In the genomic region with DNA sequence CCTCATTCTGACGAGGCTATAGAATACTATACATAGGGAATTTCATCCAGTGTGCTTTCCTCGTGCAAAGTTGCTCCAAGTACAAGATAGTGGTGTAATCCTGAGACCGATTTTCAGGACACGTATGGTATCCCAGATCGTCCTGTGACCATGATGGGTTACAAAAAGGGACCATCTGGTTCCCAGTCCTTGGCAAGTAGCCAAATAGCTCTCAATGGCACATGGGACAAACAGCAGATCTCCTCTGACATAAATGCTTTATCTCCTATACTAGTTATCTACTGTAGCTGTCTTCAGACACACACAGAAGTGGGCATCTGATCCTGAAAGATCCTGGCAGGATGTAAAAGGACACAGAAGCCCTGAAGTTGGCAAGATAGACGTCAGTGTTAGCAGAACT, we compare ENCODE assay signal across 16 mouse cellular contexts.
"Had no signal": no experiment of that assay in that cellular context is flagged by ENCODE, and none has a peak within 500 bp of the region (broad histone marks: within the 10 kb centered on the region; RNA-seq: fewer than 3 reads in every experiment).

No protein-coding gene starts in this region.

- H3K4me2 ChIP-seq: limb, embryonic 13.5 days; midbrain, embryonic 12.5 days; neural tube, embryonic 15.5 days had no signal

- H3K9me3 ChIP-seq: midbrain, embryonic 12.5 days; neural tube, embryonic 15.5 days had no signal

- H3K4me1 ChIP-seq: limb, embryonic 13.5 days; midbrain, embryonic 12.5 days; neural tube, embryonic 15.5 days had no signal

- H3K27me3 ChIP-seq: limb, embryonic 13.5 days; midbrain, embryonic 12.5 days; neural tube, embryonic 15.5 days had no signal

- H3K9ac ChIP-seq: limb, embryonic 13.5 days; liver, embryonic 14.5 days; midbrain, embryonic 12.5 days; neural tube, embryonic 15.5 days had no signal

- ATAC-seq: lung, postnatal 0 days had no signal

- H3K4me3 ChIP-seq: limb, embryonic 13.5 days; midbrain, embryonic 12.5 days; myocyte; neural tube, embryonic 15.5 days had no signal

- DNase-seq: kidney, adult 9 months; kidney, postnatal 36 days; layer of hippocampus, adult 9-11 months; layer of hippocampus, postnatal 36 days; lung, adult 18-20 months; lung, postnatal 36 days; right cerebral cortex, postnatal 4 days; spleen, adult 18-20 months; thymus, postnatal 36 days had no signal

- H3K36me3 ChIP-seq: limb, embryonic 13.5 days; midbrain, embryonic 12.5 days; neural tube, embryonic 15.5 days had no signal

- H3K27ac ChIP-seq: kidney, postnatal 0 days; limb, embryonic 13.5 days; liver, embryonic 14.5 days; midbrain, embryonic 12.5 days; neural tube, embryonic 15.5 days had no signal
